Mouse (Mus musculus) myocyte (in vitro differentiated cells): ENCODE results near the gene Eps8.

ENCODE experiments used
- CEBPB ChIP-seq: IDR thresholded peaks from 2 replicates; pipeline ENCODE4 v1.6.1; 2011; ENCODE audit warnings: mild to moderate bottlenecking, moderate library complexity; ENCODE audit not compliant: poor library complexity, insufficient read depth, severe bottlenecking
- E2F4 ChIP-seq: IDR thresholded peaks from one replicate; pipeline ENCODE4 v1.6.1; 2011; ENCODE audit warnings: mild to moderate bottlenecking, control low read depth, moderate library complexity; ENCODE audit not compliant: insufficient read depth
- MAX ChIP-seq: IDR thresholded peaks from one replicate; pipeline ENCODE4 v1.6.1; 2011; ENCODE audit warnings: low read depth, mild to moderate bottlenecking, control low read depth
- MYOD1 ChIP-seq, 3 experiments: IDR thresholded peaks; one replicate each; pipeline ENCODE4 v1.6.1; 2011; ENCODE audit warnings: control low read depth in 2 of 3, low read depth in 2 of 3, mild to moderate bottlenecking in 2 of 3, moderate library complexity in 1 of 3; ENCODE audit not compliant: insufficient read length in 2 of 3, control insufficient read depth in 1 of 3
- MYOG ChIP-seq, 3 experiments: IDR thresholded peaks; one replicate each; pipeline ENCODE4 v1.6.1; 2011; ENCODE audit warnings: control low read depth in 2 of 3, low read depth in 2 of 3, mild to moderate bottlenecking in 2 of 3; ENCODE audit not compliant: insufficient read length in 2 of 3, control insufficient read depth in 1 of 3, insufficient read depth in 1 of 3
- POLR2A ChIP-seq: IDR thresholded peaks from one replicate; pipeline ENCODE4 v1.6.1; 2011; ENCODE audit warnings: low read depth, mild to moderate bottlenecking, control low read depth, moderate library complexity; ENCODE audit not compliant: insufficient read length
- POLR2AphosphoS2 ChIP-seq: IDR thresholded peaks from one replicate; pipeline ENCODE4 v1.6.1; 2011; ENCODE audit warnings: low read depth, control low read depth; ENCODE audit not compliant: insufficient read length
- REST ChIP-seq: IDR thresholded peaks from one replicate; pipeline ENCODE4 v1.6.1; 2011; ENCODE audit warnings: mild to moderate bottlenecking, control low read depth, moderate library complexity; ENCODE audit not compliant: insufficient read depth, insufficient read length
- SRF ChIP-seq: IDR thresholded peaks from one replicate; pipeline ENCODE4 v1.6.1; 2011; ENCODE audit warnings: low read depth; ENCODE audit not compliant: control insufficient read depth, insufficient read length
- TCF12 ChIP-seq: IDR thresholded peaks from one replicate; pipeline ENCODE4 v1.6.1; 2011; ENCODE audit warnings: mild to moderate bottlenecking, control low read depth; ENCODE audit not compliant: poor library complexity, insufficient read depth, severe bottlenecking
- TCF3 ChIP-seq: IDR thresholded peaks from one replicate; pipeline ENCODE4 v1.6.1; 2011; ENCODE audit warnings: low read depth, control low read depth; ENCODE audit not compliant: insufficient read length
- USF1 ChIP-seq: IDR thresholded peaks from one replicate; pipeline ENCODE4 v1.6.1; 2011; ENCODE audit warnings: low read depth, mild to moderate bottlenecking, control low read depth, moderate library complexity

GRCm38 (mm10) chr6:137494801-137495200, 159.9 kb downstream of the Eps8 start:
- no peak for TF ChIP-seq POLR2AphosphoS2
- no peak for TF ChIP-seq POLR2A
- no peak for TF ChIP-seq TCF3
- TF ChIP-seq USF1: no peak
- TF ChIP-seq CEBPB: no peak
- TF ChIP-seq TCF12: no peak
- TF ChIP-seq MAX: no peak
- no peak for TF ChIP-seq E2F4
- no peak for TF ChIP-seq MYOG (IDR thresholded peaks at IDR 0.05; ENCODE audit: control insufficient read depth in 1 of 3, insufficient read depth in 1 of 3, insufficient read length in 2 of 3, low read depth in 2 of 3)
- no peak for TF ChIP-seq MYOD1 (IDR thresholded peaks at IDR 0.05; ENCODE audit: control insufficient read depth in 1 of 3, insufficient read length in 2 of 3, low read depth in 2 of 3)
- no peak for TF ChIP-seq SRF
- TF ChIP-seq REST: no peak
